Mouse (Mus musculus) forebrain, embryonic 14.5 days (tissue): ENCODE measurements around the gene Zbtb20. TPM values are rescaled to one million over a fixed set of nuclear protein-coding genes. Genes with fewer than 3 reads are reported as not detected.

ENCODE experiments used
- ATAC-seq: fragments of 200-750 bp; cut with Nextera tagmentation; 2 replicates; pipeline ENCODE4 v1.8.0; 2017; ENCODE audit warnings: mild to moderate bottlenecking, moderate library complexity
- DNase-seq: peaks from one replicate; pipeline ENCODE4 v3.0.0-alpha.2; 2015; ENCODE audit warnings: low spot score
- H3K27ac ChIP-seq: fragments of 300-500 bp; sonication (generic); 2 replicates; pipeline ENCODE4 v1.5.1; 2014; ENCODE audit warnings: low read depth, mild to moderate bottlenecking, control low read depth, low read length, moderate library complexity
- H3K27me3 ChIP-seq: fragments of 300-500 bp; sonication (generic); replicated peaks from 2 replicates; pipeline ENCODE4 v1.6.1; 2014; ENCODE audit warnings: low read length, control low read depth, mixed read lengths; ENCODE audit not compliant: control insufficient read depth, insufficient read depth
- H3K36me3 ChIP-seq: fragments of 300-500 bp; sonication (generic); 2 replicates; pipeline ENCODE4 v1.6.1; 2014; ENCODE audit warnings: low read length, control low read depth; ENCODE audit not compliant: control insufficient read depth, insufficient read depth
- H3K4me1 ChIP-seq: fragments of 300-500 bp; sonication (generic); 2 replicates; pipeline ENCODE4 v1.6.1; 2014; ENCODE audit warnings: antibody characterized with exemption, low read length, control low read depth; ENCODE audit not compliant: control insufficient read depth, insufficient read depth
- H3K4me2 ChIP-seq: fragments of 300-500 bp; sonication (generic); 2 replicates; pipeline ENCODE4 v1.6.1; 2014; ENCODE audit warnings: mild to moderate bottlenecking, control low read depth, low read length
- H3K4me3 ChIP-seq: fragments of 300-500 bp; sonication (generic); 2 replicates; pipeline ENCODE4 v1.5.1; 2014; ENCODE audit warnings: low read depth, low read length, control low read depth
- H3K9ac ChIP-seq: fragments of 300-500 bp; sonication (generic); 2 replicates; pipeline ENCODE4 v1.6.1; 2014; ENCODE audit warnings: mild to moderate bottlenecking, low read length, control low read depth, moderate library complexity
- H3K9me3 ChIP-seq: fragments of 300-500 bp; sonication (generic); replicated peaks from 2 replicates; pipeline ENCODE4 v1.6.1; 2016; ENCODE audit warnings: low read length, control low read depth, mixed read lengths; ENCODE audit not compliant: control insufficient read depth
- WGBS: fragments of 180-500 bp; shearing (Covaris S2); extraction: QIAGEN DNeasy Blood & Tissue Kit; methylation state at CpG from one replicate; pipeline ENCODE4 v1.1.7; 2014; 5-methylcytosine and 5-hydroxymethylcytosine counted together
- polyA plus RNA-seq: library from polyadenylated mRNA; unstranded; fragments of >200 nt; fragmentation: Nextera tagmentation; extraction: Ambion mirVana; gene quantifications from 2 replicates; pipeline ENCODE4 v1.2.1, GENCODE M21; 2014

The Zbtb20 gene
- polyA plus RNA-seq, 1 experiment from 2014 or later, result 41.0 TPM

- 0 out of 2 replicates have a peak, but pooled peaks cover 2% of the 10 kb centered on the region for H3K4me1 ChIP-seq
- H3K9ac ChIP-seq, result no peak overlapping the region
- no peak overlapping the region for H3K4me2 ChIP-seq
- H3K27me3 ChIP-seq, result no peaks in the 10 kb centered on the region
- H3K27ac ChIP-seq, result no peak overlapping the region
- 93% methylated on average over 3 of the region's 3 CpGs for WGBS
- H3K9me3 ChIP-seq, result no peaks in the 10 kb centered on the region
- ATAC-seq (no peak), DNase-seq (no peak)
- no peaks in the 10 kb centered on the region for H3K36me3 ChIP-seq
- H3K4me3 ChIP-seq, result no peak overlapping the region
Measured at GRCm38 (mm10) chr16:43365277-43365676, 489.6 kb downstream of the Zbtb20 start.

- H3K4me2 ChIP-seq, result no peak overlapping the region
- no peak overlapping the region for H3K27ac ChIP-seq
- no peak for DNase-seq
- no peaks in the 10 kb centered on the region for H3K9me3 ChIP-seq
- 0 out of 2 replicates have a peak, but pooled peaks cover 2% of the 10 kb centered on the region for H3K4me1 ChIP-seq
- ATAC-seq, result no peak
- H3K36me3 ChIP-seq, result no peaks in the 10 kb centered on the region
- no peak overlapping the region for H3K9ac ChIP-seq
- no peak overlapping the region for H3K4me3 ChIP-seq
- 85% methylated on average over 3 of the region's 3 CpGs for WGBS
- no peaks in the 10 kb centered on the region for H3K27me3 ChIP-seq
Measured at GRCm38 (mm10) chr16:43370496-43371020, 494.9 kb downstream of the Zbtb20 start.

DNA sequence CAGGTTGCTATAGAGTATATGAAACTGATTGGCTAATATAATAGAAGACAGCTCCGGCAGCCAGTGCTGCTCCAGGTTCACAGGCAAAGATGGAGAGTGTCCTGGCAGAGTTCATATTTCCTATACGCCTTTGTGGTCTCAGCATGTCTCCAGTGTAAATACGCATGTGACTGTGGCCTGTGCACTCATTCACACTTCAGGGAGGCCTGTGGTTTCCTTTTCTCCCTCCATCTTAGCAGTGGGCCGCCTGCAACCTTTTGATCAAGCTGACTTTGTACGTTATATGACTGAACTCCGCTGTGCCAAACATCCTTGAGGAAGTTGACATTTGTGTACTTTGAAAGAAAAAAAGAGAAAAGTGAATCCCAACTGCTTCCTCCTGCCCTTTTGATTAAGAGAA, 501.1 kb downstream of the Zbtb20 start:
- ATAC-seq (no peak), DNase-seq (peak; percentile 17)
- 61% methylated on average over 6 of the region's 6 CpGs for WGBS
- Histone ChIP-seq H3K27me3 (no peaks in the 10 kb centered on the region), H3K4me2 (no peak overlapping the region), H3K4me1 (no peaks in the 10 kb centered on the region), H3K9ac (no peak overlapping the region), H3K27ac (no peak overlapping the region), H3K4me3 (no peak overlapping the region), H3K9me3 (no peaks in the 10 kb centered on the region), H3K36me3 (no peaks in the 10 kb centered on the region)

DNA sequence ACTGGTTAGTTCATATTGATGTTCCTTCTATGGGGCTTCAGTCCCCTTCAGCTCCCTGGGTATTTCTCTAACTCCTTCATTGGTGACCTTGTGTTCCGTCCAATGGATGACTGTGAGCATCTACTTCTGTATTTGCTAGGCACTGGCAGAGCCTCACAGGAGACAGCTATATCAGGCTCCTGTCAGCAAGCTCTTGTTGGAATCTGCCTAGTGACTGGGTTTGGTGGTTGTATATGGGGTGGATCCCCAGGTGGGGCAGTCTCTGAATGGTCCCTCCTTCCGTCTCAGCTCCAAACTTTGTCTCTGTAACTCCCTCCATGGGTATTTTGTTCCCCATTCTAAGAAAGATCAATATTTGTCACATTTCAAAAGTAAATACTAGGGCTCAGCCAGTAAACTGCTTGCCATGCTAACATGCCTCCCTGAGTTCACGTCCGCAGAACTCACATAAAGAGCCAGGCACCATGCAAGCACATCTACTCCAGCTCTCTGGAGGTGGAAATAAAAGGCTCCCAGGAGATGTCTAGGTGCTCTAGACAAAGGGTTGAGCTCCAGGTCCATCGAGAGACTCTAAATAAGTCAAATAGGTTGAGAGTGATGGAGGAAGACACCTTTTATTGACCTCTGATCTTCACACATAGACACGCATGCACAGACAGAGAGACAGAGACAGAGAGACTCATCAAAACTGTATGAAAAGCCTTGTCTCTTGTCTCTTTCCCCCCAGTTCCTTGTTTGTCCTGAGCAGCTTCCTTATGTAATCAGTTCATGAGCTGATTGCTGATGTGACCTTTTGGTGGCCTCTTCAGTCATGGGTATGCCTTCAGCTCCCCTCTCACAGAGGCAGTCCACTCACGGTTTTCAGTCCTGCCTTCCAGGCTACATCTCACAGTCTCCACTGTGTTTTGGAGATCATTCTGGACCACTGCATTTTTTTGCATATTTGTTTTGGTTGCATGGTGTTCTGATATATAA, 504.0 kb downstream of the Zbtb20 start:
- no peak for ATAC-seq
- WGBS, result 92% methylated on average over 7 of the region's 7 CpGs
- H3K27ac ChIP-seq, result no peak overlapping the region
- no peaks in the 10 kb centered on the region for H3K36me3 ChIP-seq
- no peaks in the 10 kb centered on the region for H3K4me1 ChIP-seq
- H3K4me2 ChIP-seq, result no peak overlapping the region
- H3K4me3 ChIP-seq, result no peak overlapping the region
- no peak for DNase-seq
- H3K9ac ChIP-seq, result no peak overlapping the region
- no peaks in the 10 kb centered on the region for H3K9me3 ChIP-seq
- H3K27me3 ChIP-seq, result no peaks in the 10 kb centered on the region

GRCm38 (mm10) chr16:43381183-43381582, 505.5 kb downstream of the Zbtb20 start:
- ATAC-seq, result no peak
- DNase-seq, result no peak
- H3K4me1 ChIP-seq, result peaks cover 3% of the 10 kb centered on the region; the same call in 1 of the 2 replicates
- H3K9ac ChIP-seq, result no peak overlapping the region
- H3K27ac ChIP-seq, result no peak overlapping the region
- no peaks in the 10 kb centered on the region for H3K27me3 ChIP-seq
- no peak overlapping the region for H3K4me3 ChIP-seq
- WGBS, result 86% methylated on average over 2 of the region's 2 CpGs
- no peaks in the 10 kb centered on the region for H3K9me3 ChIP-seq
- no peaks in the 10 kb centered on the region for H3K36me3 ChIP-seq
- no peak overlapping the region for H3K4me2 ChIP-seq

GRCm38 (mm10) chr16:43383149-43383740, 507.6 kb downstream of the Zbtb20 start:
- DNase-seq (no peak), ATAC-seq (no peak)
- 82% methylated on average over 7 of the region's 7 CpGs for WGBS
- Histone ChIP-seq H3K4me1 (peaks cover 3% of the 10 kb centered on the region; the same call in 1 of the 2 replicates), H3K4me2 (no peak overlapping the region), H3K9me3 (no peaks in the 10 kb centered on the region), H3K9ac (no peak overlapping the region), H3K36me3 (no peaks in the 10 kb centered on the region), H3K27ac (no peak overlapping the region), H3K4me3 (no peak overlapping the region), H3K27me3 (no peaks in the 10 kb centered on the region)

GRCm38 (mm10) chr16:43384953-43385619, 509.4 kb downstream of the Zbtb20 start:
- H3K27ac ChIP-seq, result no peak overlapping the region
- no peak overlapping the region for H3K4me3 ChIP-seq
- no peak for DNase-seq
- no peak overlapping the region for H3K9ac ChIP-seq
- ATAC-seq, result no peak
- peaks cover 3% of the 10 kb centered on the region; the same call in 1 of the 2 replicates for H3K4me1 ChIP-seq
- H3K27me3 ChIP-seq, result no peaks in the 10 kb centered on the region
- 88% methylated on average over 4 of the region's 4 CpGs for WGBS
- H3K36me3 ChIP-seq, result no peaks in the 10 kb centered on the region
- H3K4me2 ChIP-seq, result no peak overlapping the region
- H3K9me3 ChIP-seq, result no peaks in the 10 kb centered on the region

GRCm38 (mm10) chr16:43385620-43386210, 510.0 kb downstream of the Zbtb20 start:
- Histone ChIP-seq H3K27ac (no peak overlapping the region), H3K4me2 (no peak overlapping the region), H3K4me3 (no peak overlapping the region), H3K27me3 (no peaks in the 10 kb centered on the region), H3K9me3 (no peaks in the 10 kb centered on the region), H3K9ac (no peak overlapping the region), H3K36me3 (no peaks in the 10 kb centered on the region), H3K4me1 (peaks cover 3% of the 10 kb centered on the region; the same call in 1 of the 2 replicates)
- 68% methylated on average over 5 of the region's 5 CpGs for WGBS
- DNase-seq (no peak), ATAC-seq (0 out of 2 replicates have a peak, but pooled peaks have one; percentile 20)
